Mouse (Mus musculus) heart, adult 2 months (tissue): ENCODE measurements around the gene Fam214a. TPM values are rescaled to one million over a fixed set of nuclear protein-coding genes. Genes with fewer than 3 reads are reported as not detected.

Experiments
- DNase-seq, 2 experiments: peaks; one replicate each; pipeline ENCODE4 v3.0.0; 2021
- H3K27ac ChIP-seq: fragments of 200-600 bp; 2 replicates; pipeline ENCODE4 v1.8.1; 2022
- H3K27me3 ChIP-seq: fragments of 200-500 bp; 2 replicates; pipeline ENCODE4 v1.6.1; 2012; ENCODE audit warnings: mild to moderate bottlenecking, low read length, inconsistent platforms, mixed read lengths; ENCODE audit not compliant: control insufficient read depth, insufficient read depth
- H3K36me3 ChIP-seq: fragments of 200-500 bp; 2 replicates; pipeline ENCODE4 v1.6.1; 2012; ENCODE audit warnings: low read length, inconsistent platforms; ENCODE audit not compliant: control insufficient read depth, insufficient read depth
- H3K4me1 ChIP-seq: fragments of 200-500 bp; 2 replicates; pipeline ENCODE4 v1.6.1; 2011; ENCODE audit warnings: low read length; ENCODE audit not compliant: control insufficient read depth, insufficient read depth
- H3K4me3 ChIP-seq: fragments of 200-600 bp; 2 replicates; pipeline ENCODE4 v1.8.1; 2022
- H3K79me2 ChIP-seq: fragments of 200-500 bp; replicated peaks from 2 replicates; pipeline ENCODE4 v1.6.1; 2012; ENCODE audit warnings: mild to moderate bottlenecking, inconsistent platforms, low read length, moderate library complexity, mixed read lengths; ENCODE audit not compliant: control insufficient read depth, insufficient read depth
- H3K9ac ChIP-seq: fragments of 200-500 bp; 2 replicates; pipeline ENCODE4 v1.6.1; 2012; ENCODE audit warnings: low read depth, mild to moderate bottlenecking, control low read depth, inconsistent platforms, low read length, mixed read lengths
- CTCF ChIP-seq: fragments of 200-600 bp; IDR thresholded peaks from 2 replicates; pipeline ENCODE4 v1.8.1; 2022; ENCODE audit warnings: antibody characterized with exemption, mild to moderate bottlenecking, moderate library complexity
- EP300 ChIP-seq: fragments of 200-500 bp; IDR thresholded peaks from 2 replicates; pipeline ENCODE4 v1.6.1; 2011; ENCODE audit warnings: low read depth, low read length, control low read depth; ENCODE audit not compliant: insufficient read depth
- POLR2A ChIP-seq: fragments of 200-500 bp; IDR thresholded peaks from 2 replicates; pipeline ENCODE4 v1.6.1; 2011; ENCODE audit warnings: mild to moderate bottlenecking, low read depth, low read length, control low read depth; ENCODE audit not compliant: insufficient read depth
- WGBS: fragments of 180-500 bp; shearing (Covaris S2); methylation state at CpG from one replicate; pipeline ENCODE4 v1.1.7; 2018; 5-methylcytosine and 5-hydroxymethylcytosine counted together
- intact Hi-C: fragments of 180-260 bp; cut with DNase I; formaldehyde crosslinking; loops from one replicate; pipeline ENCODE4 v1.15.1; 2025
- polyA plus RNA-seq: library from polyadenylated mRNA; depleted of rRNA; stranded (reverse); fragments of >200 nt; gene quantifications from 2 replicates; pipeline ENCODE4 v1.2.3, GENCODE M21; 2012
- total RNA-seq, 2 experiments: library from RNA; stranded (reverse); gene quantifications; 2 replicates each; pipeline ENCODE4 v1.2.3; 2021

Gene Fam214a
- total and polyA plus RNA-seq, 3 experiments = 10.7 to 30.2 (median 20.6) TPM

DNA sequence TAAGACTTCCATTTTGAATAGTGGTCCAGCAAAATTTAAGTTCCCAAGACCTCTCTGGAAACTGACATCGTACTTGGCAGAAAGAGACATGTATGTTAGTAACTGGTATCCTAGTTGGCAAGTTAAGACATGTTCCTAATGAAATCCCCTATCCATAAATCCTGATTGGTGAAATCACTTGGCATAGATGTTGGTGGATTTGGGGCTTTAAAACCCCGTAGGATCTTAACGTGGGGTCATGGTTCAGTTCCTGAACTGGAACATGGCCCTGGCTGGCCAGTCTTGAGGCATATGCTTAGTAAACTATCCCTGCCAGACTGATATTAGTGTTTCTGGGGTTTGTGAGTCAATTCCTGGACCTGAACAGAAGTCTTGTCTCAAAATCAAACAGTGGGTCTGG is 14.9 kb upstream of the Fam214a start:
- intact Hi-C loops = no loop called here
- no peak for DNase-seq
- Histone ChIP-seq H3K9ac (no peak overlapping the region), H3K36me3 (no peaks in the 10 kb centered on the region), H3K79me2 (no peaks in the 10 kb centered on the region), H3K4me1 (peaks cover 1% of the 10 kb centered on the region; the same call in 1 of the 2 replicates), H3K27ac (no peak overlapping the region), H3K27me3 (no peaks in the 10 kb centered on the region), H3K4me3 (no peak overlapping the region)
- no peak for TF ChIP-seq POLR2A
- 84% methylated on average over 3 of the region's 3 CpGs for WGBS

DNA sequence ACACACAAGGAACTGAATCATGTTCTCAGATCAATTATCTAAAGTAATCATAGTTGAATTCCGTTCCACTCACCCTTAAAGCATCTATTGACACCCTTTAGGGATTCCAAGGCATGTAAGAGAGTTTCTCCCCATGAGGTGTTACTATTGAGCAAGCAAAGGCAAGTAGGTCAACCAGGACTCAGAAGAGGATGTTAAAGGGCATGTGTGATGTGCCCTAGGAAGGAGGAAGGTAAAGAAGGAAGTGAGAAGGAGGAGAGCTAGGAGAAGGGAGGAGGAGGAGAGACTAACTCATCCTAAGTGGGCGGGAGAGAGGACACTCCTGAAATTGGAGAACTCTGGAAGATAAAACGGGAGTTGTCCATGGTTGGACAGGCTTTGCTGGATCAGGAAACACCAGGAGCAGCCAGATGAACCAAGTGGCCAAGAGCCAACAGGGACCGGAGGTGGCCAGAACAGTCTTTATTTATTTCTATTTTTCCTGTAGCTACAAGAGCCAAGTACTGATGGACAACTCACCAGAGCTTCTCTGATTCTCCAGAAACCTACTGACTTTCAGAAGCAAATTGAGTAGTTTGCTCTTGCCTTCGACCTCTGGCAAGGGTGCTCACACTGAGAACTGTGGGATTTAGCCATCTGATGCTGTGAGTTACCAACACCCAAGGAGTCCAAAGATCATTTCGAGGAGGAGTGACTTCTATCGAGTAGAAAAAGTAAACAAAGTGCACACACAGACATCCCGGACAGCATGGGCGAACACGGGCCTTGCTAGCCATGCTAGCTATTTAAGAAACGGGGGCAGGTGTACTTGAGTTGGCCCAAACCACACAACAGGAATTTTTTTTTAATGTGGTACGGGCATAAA is 13.8 kb upstream of the Fam214a start:
- no peak overlapping the region for H3K4me3 ChIP-seq
- peaks cover 1% of the 10 kb centered on the region; the same call in 1 of the 2 replicates for H3K4me1 ChIP-seq
- H3K36me3 ChIP-seq = no peaks in the 10 kb centered on the region
- H3K9ac ChIP-seq = no peak overlapping the region
- peak; percentile 24 to 28 for DNase-seq
- 68% methylated on average over 12 of the region's 12 CpGs for WGBS
- TF ChIP-seq POLR2A (no peak), EP300 (no peak), CTCF (no peak)
- intact Hi-C loops = no loop called here
- H3K27ac ChIP-seq = no peak overlapping the region
- H3K27me3 ChIP-seq = no peaks in the 10 kb centered on the region
- H3K79me2 ChIP-seq = no peaks in the 10 kb centered on the region

DNA sequence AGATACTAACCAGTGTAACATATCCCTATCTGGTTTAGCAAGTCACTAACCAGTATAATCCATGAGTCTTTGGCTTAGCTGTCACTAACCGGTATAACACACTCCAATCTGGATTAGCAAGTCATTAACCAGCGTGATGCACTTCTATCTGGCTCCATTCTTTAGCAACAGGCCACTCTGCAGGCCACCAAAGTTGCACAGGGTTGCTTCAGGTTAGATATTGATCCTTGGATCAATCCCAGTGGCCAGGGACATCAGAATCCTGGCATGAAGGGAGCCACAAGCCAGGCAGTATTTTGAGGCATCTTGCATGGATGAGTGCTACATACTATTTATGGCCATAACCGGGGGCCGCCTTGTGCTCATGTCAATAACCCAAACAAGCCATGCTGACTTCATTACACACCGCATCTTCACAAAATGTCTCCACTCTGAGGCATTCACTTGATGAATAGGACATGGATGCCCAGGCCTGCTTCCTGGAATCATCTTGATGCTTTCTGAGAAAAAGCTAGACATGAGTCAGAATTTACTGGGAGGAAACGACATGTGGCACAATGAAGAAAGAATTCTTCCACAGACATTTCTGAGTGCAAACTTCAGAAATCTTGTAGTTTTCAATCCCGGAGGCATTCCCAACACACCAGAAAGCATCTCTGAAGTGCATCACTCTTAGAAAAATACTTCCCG is 5.8 kb upstream of the Fam214a start:
- H3K36me3 ChIP-seq = no peaks in the 10 kb centered on the region
- TF ChIP-seq CTCF = no peak
- no peak for TF ChIP-seq EP300
- no peak for TF ChIP-seq POLR2A
- intact Hi-C loops = no loop called here
- DNase-seq = no peak
- no peak overlapping the region for H3K27ac ChIP-seq
- no peaks in the 10 kb centered on the region for H3K27me3 ChIP-seq
- no peak overlapping the region for H3K4me3 ChIP-seq
- H3K79me2 ChIP-seq = no peaks in the 10 kb centered on the region
- H3K9ac ChIP-seq = no peak overlapping the region
- 85% methylated on average over 8 of the region's 8 CpGs for WGBS
- H3K4me1 ChIP-seq = no peaks in the 10 kb centered on the region

DNA sequence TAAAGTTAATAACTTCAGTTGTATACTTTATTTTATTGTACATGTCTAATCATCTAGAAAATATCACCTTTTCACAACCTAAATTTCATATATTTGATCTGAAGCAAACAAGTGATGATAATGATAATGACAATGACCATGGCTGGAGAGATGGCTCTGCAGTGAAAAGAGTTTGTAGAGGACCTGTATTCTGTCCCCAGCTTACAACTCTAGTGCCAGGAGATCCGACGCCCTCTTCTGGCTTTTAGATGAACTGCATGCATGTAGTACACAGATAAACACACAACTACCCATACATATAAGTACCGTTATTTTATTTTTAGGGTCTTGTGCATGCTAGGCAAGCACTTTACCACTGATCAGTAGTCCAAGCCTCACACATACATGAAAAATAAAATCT is 1.2 kb upstream of the Fam214a start:
- Histone ChIP-seq H3K9ac (no peak overlapping the region), H3K27me3 (no peaks in the 10 kb centered on the region), H3K4me1 (peaks cover 1% of the 10 kb centered on the region; the same call in 1 of the 2 replicates), H3K4me3 (no peak overlapping the region), H3K27ac (peak overlapping the region; percentile 98; the same call in 1 of the 2 replicates), H3K36me3 (peaks cover 14% of the 10 kb centered on the region), H3K79me2 (no peaks in the 10 kb centered on the region)
- intact Hi-C loops = loop anchor here (5.0 kb wide), 2 partner anchors 44 to 86 kb away; partner anchors contain the start of gene Arpp19
- TF ChIP-seq CTCF (peak; percentile 49), EP300 (no peak)
- WGBS = 31% methylated on average over 3 of the region's 3 CpGs
- no peak for DNase-seq

DNA sequence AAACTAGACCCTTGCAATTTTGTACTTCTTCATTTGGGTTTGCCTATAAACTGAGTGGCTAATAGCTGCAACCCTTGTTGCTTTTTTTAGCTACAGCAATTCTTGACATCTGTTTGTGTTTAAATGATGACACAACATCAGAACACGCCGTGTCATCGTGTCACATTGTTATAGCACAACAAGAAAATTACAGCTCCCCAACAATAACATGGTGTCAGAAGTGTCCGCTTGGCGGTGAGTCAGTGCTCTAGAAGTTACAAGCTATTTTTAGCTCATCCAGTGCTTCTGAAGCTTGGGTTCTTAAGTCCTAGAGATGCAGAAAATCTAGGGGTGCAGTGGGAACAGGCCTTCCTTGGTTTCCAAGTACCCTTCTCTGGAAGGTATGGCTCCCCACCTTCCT is 578 bp upstream of the Fam214a start:
- 11% methylated on average over 5 of the region's 5 CpGs for WGBS
- TF ChIP-seq EP300 (no peak), POLR2A (no peak), CTCF (peak; percentile 10; the same call in 1 of the 2 replicates)
- DNase-seq = peak in 1 of 2 experiments; percentile 58
- H3K36me3 ChIP-seq = peaks cover 14% of the 10 kb centered on the region
- H3K9ac ChIP-seq = no peak overlapping the region
- peaks cover 1% of the 10 kb centered on the region; the same call in 1 of the 2 replicates for H3K4me1 ChIP-seq
- H3K27me3 ChIP-seq = no peaks in the 10 kb centered on the region
- H3K27ac ChIP-seq = peak overlapping the region; percentile 98
- H3K79me2 ChIP-seq = no peaks in the 10 kb centered on the region
- intact Hi-C loops = loop anchor here (2.0 to 5.0 kb wide), 3 partner anchors 45 to 85 kb away; partner anchors contain the start of gene Arpp19
- H3K4me3 ChIP-seq = peak overlapping the region; percentile 98

DNA sequence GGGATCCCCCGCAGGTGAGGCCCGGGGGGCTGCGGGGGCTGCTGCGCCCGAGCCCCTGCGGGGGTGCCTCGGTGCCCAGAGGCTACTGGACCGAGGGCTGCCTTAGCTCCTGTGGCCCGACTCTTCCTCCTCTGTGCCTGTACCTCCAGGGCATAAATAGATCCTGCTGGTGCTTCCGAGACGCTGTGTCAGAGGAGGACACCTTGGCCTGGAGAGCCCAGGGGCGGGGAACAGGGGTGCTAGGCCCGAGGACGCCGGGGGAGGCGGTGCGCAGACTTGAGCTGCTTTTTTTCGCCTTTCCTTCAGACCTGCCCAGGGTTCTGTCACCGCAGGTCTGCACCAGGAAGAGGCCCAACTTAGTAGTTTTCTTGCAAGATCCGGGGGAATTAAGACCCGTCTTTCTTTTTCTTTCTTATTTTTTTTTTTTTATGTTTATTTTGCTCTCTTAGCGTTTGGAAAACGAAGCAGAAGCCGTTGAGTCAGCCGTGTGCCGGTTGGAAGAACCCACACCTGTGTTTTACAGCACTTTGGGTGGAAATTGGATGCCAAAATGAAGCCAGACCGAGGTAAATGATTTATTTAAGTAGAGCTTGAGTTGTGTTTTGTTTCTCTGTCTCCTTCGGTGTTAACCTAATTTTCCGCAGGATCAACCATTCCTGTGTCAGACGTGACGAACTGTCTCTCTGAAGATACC is 728 bp downstream of the Fam214a start:
- peak overlapping the region; percentile 98 for H3K27ac ChIP-seq
- H3K9ac ChIP-seq = peak overlapping the region; percentile 68
- intact Hi-C loops = loop anchor here (1.0 to 5.0 kb wide), 4 partner anchors 21 to 84 kb away; partner anchors contain the start of gene Arpp19
- TF ChIP-seq CTCF (peak; percentile 63), EP300 (no peak), POLR2A (no peak)
- no peaks in the 10 kb centered on the region for H3K79me2 ChIP-seq
- H3K4me3 ChIP-seq = peak overlapping the region; percentile 98
- H3K4me1 ChIP-seq = peaks cover 1% of the 10 kb centered on the region; the same call in 1 of the 2 replicates
- no peaks in the 10 kb centered on the region for H3K27me3 ChIP-seq
- DNase-seq = peak; percentile 79 to 83
- H3K36me3 ChIP-seq = peaks cover 14% of the 10 kb centered on the region
- 6% methylated on average over 31 of the region's 31 CpGs for WGBS
